Mouse (Mus musculus): ENCODE results near the gene Pramef17.
"Not testable (repeated sequence)": the region's sequence is repeated elsewhere in the genome, so short reads cannot be mapped to it uniquely, and the experiment has no call there.

Gene Pramef17

DNA sequence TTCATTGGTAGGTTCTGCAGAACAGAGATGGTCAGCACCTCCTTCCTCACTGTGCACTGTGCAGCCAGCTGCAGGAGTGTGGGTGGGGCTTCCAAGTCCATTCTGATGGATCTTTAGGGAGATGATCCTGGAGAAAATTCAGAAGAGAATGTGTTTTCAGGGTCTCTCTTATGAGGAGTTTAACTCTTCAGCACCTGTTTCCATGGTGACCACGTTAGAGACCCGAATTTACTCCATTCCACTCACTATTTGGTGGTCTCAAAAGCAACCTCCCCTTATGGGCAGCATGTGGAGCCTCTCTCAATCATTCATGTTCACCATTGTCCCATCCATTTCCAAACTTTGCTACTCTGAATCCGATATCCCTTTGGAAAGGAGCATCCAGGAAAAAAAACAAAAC is at the start of gene Pramef17:
Gene Pramef17 (minus strand): TSS at position 101 of the 400 bp plus-strand sequence.
- DNase-seq (ENCODE audit: low read depth, low spot score): not testable (repeated sequence)

DNA sequence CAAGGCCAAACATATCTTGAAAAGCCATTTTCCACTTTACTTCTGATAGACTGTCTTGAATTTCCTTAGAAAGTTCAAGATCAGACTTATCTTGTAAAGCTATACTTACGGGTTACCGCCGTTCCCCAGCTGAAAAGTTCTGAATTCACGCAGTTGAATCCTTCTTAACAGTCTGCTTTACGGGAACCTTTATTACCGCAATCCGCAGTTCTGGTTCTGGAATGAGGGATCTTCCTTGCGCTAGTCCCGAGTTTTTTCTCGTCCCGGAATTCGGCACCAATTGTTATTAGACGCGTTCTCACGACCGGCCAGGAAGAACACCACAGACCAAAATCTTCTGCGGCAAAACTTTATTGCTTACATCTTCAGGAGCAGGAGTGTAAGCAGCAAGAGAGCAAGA is 6.0 kb downstream of the Pramef17 start:
- DNase-seq (ENCODE audit: low read depth, low spot score): not testable (repeated sequence)

DNA sequence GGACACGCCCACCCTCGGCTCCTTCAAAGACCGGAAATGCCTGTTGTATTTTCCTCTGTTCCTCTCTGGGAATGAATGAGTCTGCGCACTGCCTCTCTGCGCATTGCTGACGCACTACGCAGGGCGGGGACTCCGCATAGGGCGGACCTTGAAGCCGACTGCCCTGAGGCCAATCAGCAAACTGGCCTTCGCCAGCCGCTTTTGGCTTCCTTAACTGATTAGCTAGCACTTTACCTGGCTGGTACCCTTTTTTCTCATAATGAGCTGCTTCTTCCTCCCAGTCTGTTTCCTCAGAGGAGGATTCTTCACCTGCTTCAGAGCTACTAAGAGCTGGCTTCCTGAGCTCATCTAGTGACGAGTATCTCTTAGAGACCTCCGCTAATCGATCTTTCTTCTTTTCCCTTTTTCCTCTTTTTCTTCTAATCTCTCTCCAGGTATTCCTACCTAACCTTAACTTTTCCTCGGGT is 6.7 kb downstream of the Pramef17 start:
- DNase-seq (ENCODE audit: low read depth, low spot score): not testable (repeated sequence)

DNA sequence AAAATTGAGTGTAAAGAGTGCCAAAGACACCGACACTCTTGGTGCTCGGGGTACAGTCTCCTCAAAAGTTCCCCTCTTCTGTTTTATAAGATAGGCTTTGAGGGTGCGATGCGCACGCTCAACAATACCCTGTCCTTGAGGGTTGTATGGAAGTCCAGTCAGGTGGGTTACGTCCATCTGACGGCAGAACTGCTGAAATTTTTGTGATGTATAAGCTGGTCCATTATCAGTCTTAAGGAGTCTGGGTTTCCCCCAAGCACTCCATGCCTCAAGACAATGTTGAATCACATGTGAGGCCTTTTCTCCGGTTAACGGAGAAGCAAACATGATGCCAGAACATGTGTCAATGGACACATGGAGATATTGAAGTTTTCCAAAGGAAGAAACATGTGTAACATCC is 8.4 kb downstream of the Pramef17 start:
- not testable (repeated sequence) for DNase-seq (ENCODE audit: low read depth, low spot score)

DNA sequence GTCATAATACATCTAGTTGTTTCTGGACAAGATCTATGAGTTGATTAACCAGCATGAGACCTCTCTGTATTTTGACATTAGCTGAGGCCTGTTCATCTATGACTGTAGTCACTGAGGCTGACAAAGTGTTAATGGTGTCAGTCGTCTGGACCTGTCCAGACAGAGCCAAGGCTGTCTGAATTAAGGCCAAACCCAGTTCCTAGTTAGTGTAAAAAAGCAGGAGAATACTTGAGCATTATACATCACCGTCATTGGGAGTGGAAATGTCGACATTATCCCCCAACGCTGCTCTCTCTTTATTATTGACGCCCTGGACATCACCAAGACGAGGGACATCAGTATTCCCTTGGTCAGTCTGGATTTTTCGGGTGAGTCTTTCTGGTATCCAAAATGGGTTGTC is 9.0 kb downstream of the Pramef17 start:
- DNase-seq (ENCODE audit: low read depth, low spot score): not testable (repeated sequence)

DNA sequence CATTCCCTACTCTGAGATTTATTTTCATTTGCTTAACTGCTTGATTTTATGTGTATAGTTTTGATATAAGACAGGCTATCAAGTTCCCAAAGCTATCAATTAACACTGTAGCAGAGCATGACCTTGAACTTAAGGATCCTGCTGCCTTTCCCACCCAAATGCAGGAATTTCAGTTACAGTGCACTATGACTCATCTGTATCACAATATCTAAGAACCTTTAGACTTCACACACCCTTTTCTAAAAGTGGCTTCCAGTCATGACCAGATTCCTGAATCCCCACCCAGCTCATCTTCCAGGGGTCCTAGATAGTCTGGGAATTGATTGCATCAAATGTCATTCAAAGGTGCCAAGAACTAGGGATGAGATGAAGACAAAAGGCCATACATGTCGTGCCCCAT is 10.7 kb downstream of the Pramef17 start:
- DNase-seq (ENCODE audit: low read depth, low spot score): not testable (repeated sequence)

DNA sequence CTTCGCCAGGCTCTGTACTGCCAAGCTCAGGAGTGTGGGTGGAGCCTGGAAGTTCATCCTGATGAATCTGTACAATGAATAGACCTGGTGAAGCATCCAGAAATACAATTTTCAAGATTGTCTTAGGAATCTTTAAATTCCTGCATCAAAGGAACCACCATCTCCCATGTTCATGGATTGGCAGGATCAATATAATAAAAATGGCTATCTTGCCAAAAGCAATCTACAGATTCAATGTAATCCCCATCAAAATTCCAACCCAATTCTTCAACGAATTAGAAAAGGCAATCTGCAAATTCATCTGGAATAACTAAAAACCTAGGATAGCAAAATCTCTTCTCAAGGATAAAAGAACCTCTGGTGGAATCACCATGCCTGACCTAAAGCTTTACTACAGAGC is 27.3 kb downstream of the Pramef17 start, which contains the start of gene Gm13101:
Gene Gm13101 (minus strand): TSS at position 101 of the 400 bp plus-strand sequence.
- DNase-seq (ENCODE audit: low read depth, low spot score): not testable (repeated sequence)

DNA sequence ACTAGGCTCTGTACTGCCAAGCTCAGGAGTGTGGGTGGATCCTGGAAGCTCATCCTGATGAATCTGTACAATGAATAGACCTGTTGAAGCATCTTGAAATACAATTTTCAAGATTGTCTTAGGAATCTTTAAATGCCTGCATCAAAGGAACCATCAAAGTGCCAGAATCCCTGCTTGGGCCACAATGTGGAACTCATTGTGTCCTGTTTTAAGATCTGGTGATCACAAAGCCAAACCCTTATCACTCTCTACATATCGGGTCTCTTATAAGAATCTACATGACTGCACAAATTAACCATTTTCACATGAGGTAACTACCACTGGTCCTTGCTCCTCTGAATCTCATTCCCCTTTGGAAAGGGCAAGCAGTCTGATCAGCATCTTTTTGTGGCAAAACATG is 43.3 kb downstream of the Pramef17 start, which contains the start of gene Pramef25:
Gene Pramef25 (minus strand): TSS at position 101 of the 400 bp plus-strand sequence.
- DNase-seq (ENCODE audit: low read depth, low spot score): not testable (repeated sequence)
